Mouse (Mus musculus): ENCODE measurements around the gene Gm21761.
"Not testable (repeated sequence)": the region's sequence is repeated elsewhere in the genome, so short reads cannot be mapped to it uniquely, and the experiment has no call there.

DNA sequence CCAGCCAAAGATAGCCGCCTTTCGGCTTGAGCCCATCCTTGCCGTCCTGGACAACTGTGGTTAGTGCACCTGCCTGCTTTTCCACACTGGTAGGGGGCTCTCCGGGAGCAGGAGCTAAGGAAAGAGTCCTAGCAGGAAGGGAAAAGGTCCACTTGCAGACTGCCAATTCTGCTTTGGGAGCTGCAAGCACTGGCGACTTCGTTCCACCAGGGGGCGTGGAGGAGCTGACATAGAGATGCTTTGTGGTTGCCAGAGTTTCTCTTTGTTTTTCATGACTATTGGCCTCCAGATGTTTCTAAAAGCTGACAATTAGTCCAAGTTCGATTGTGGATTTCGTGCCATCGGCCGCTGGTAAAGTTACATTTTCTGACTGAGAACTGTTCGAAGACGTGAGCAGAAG lies 40.1 kb upstream of the Gm21761 start:
- TF ChIP-seq CTCF (IDR thresholded peaks at IDR 0.05; ENCODE audit: extremely low read depth, insufficient read depth, insufficient read length, insufficient replicate concordance); POLR2A (IDR thresholded peaks at IDR 0.05; ENCODE audit: low read depth, low read length): not testable (repeated sequence)

All from spleen, adult 2 months (tissue).